Mouse (Mus musculus) megakaryocyte, embryonic 14.5 days (primary cell): ENCODE measurements around the gene Tmem107.

Experiments used
- FLI1 ChIP-seq: IDR thresholded peaks from 2 replicates; pipeline ENCODE4 v1.6.1; 2012; ENCODE audit warnings: low read length, inconsistent platforms, mixed read lengths
- GATA1 ChIP-seq: IDR thresholded peaks from 3 replicates; pipeline ENCODE4 v1.6.1; 2012; ENCODE audit warnings: mixed read lengths, low read length, inconsistent platforms, borderline replicate concordance

DNA sequence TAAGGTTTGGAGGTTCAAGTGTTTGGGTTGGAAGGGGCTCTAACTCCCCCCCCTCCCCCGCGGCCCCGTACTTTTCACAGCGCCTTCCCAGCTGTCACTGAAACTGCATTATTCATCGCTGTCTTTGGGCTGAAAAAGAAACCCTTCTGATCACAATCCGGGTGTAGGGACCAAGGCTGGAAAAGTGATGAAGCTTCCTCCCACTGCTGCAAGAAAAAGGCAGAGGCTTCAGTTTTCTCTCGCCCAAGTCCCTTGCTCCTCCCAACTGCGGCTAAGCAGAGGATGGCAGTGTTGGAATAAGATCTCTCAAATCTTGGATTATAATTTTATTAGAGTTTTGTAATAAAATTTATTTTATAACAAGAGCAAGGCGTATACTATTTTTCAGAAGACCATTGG lies 2.1 kb downstream of the Tmem107 start:
- no peak for TF ChIP-seq GATA1
- TF ChIP-seq FLI1, result no peak
